Mouse (Mus musculus) megakaryocyte, embryonic 14.5 days (primary cell): ENCODE results near the gene Mpdz.

Experiments
- FLI1 ChIP-seq: IDR thresholded peaks from 2 replicates; pipeline ENCODE4 v1.6.1; 2012; ENCODE audit warnings: low read length, inconsistent platforms, mixed read lengths
- GATA1 ChIP-seq: IDR thresholded peaks from 3 replicates; pipeline ENCODE4 v1.6.1; 2012; ENCODE audit warnings: mixed read lengths, low read length, inconsistent platforms, borderline replicate concordance

DNA sequence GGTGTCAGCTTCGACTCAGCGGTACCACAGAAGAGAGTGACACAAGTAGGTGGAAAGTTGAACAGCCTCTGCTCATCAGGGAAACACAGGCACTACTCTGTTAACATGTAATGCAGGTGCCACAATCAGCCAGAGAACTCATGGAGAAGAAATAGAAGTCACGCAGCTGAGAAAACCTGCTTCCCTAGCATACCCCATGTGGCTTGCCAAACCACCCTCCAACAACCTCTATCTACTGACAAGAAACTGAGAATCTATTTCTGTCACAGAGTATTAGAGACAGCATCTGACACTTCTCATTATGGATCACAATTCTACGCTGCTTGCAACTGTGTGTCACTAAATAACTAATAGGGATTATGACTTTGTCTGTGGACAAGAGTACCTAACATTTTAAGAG is 70.3 kb downstream of the Mpdz start:
- no peak for TF ChIP-seq GATA1
- no peak for TF ChIP-seq FLI1
